Mouse (Mus musculus): Measurements from ENCODE around the gene Ghrhr. TPM values are rescaled to one million over a fixed set of nuclear protein-coding genes. Genes with fewer than 3 reads are reported as not detected.

The Ghrhr gene
- polyA plus RNA-seq (2012; rRNA removed; ENCODE audit: low replicate concordance), result 0.07 TPM in 1 of 2 replicates, not detected in the other

GRCm38 (mm10) chr6:55376076-55376475 is at the start of gene Ghrhr:
TSS of gene Ghrhr (plus strand) at chr6:55376295.

GRCm38 (mm10) chr6:55335989-55336514 is 40.0 kb upstream of the Ghrhr start, which contains the start of gene Aqp1:
TSS of gene Aqp1 (plus strand) at chr6:55336432.

Other genes starting within 250 kb of the Ghrhr start
- gene Crhr2, start 243.3 kb upstream of the Ghrhr start, polyA plus RNA-seq (2012; rRNA removed; ENCODE audit: low replicate concordance), result 0.45 and 19.9 TPM in 2 replicates
- gene Inmt, start 201.3 kb upstream of the Ghrhr start, polyA plus RNA-seq (2012; rRNA removed; ENCODE audit: low replicate concordance), result 27.2 and 46.4 TPM in 2 replicates
- 7.6 and 15.0 TPM in 2 replicates for gene Mindy4, start 172.9 kb upstream of the Ghrhr start, polyA plus RNA-seq (2012; rRNA removed; ENCODE audit: low replicate concordance)
- 518 and 615 TPM in 2 replicates for gene Aqp1, start 39.9 kb upstream of the Ghrhr start, polyA plus RNA-seq (2012; rRNA removed; ENCODE audit: low replicate concordance)
- 16.1 and 21.4 TPM in 2 replicates for gene Adcyap1r1, start 75.7 kb downstream of the Ghrhr start, polyA plus RNA-seq (2012; rRNA removed; ENCODE audit: low replicate concordance)

Measured in mammary gland, adult 2 months (tissue).